Mouse (Mus musculus) heart, embryonic 12.5 days (tissue): ENCODE results near the gene Scube1. TPM values are rescaled to one million over a fixed set of nuclear protein-coding genes. Genes with fewer than 3 reads are reported as not detected.

Experiments used
- ATAC-seq: fragments of 200-750 bp; cut with Nextera tagmentation; 2 replicates; pipeline ENCODE4 v1.8.0; 2017; ENCODE audit warnings: moderate TSS enrichment, moderate library complexity; ENCODE audit not compliant: insufficient number of reproducible peaks, low FRiP score
- H3K27ac ChIP-seq: fragments of 300-500 bp; sonication (generic); 2 replicates; pipeline ENCODE4 v1.5.1; 2016; ENCODE audit warnings: mild to moderate bottlenecking, moderate library complexity; ENCODE audit not compliant: poor library complexity, severe bottlenecking
- H3K27me3 ChIP-seq: fragments of 300-500 bp; sonication (generic); replicated peaks from 2 replicates; pipeline ENCODE4 v1.6.1; 2016; ENCODE audit warnings: mild to moderate bottlenecking, moderate library complexity
- H3K36me3 ChIP-seq: fragments of 300-500 bp; sonication (generic); 2 replicates; pipeline ENCODE4 v1.6.1; 2016; ENCODE audit warnings: mild to moderate bottlenecking, moderate library complexity
- H3K4me1 ChIP-seq: fragments of 300-500 bp; sonication (generic); replicated peaks from 2 replicates; pipeline ENCODE4 v1.6.1; 2016; ENCODE audit warnings: mild to moderate bottlenecking
- H3K4me2 ChIP-seq: fragments of 300-500 bp; sonication (generic); 2 replicates; pipeline ENCODE4 v1.6.1; 2016; ENCODE audit warnings: mild to moderate bottlenecking, moderate library complexity
- H3K4me3 ChIP-seq: fragments of 300-500 bp; sonication (generic); 2 replicates; pipeline ENCODE4 v1.5.1; 2016; ENCODE audit warnings: mild to moderate bottlenecking
- H3K9ac ChIP-seq: fragments of 300-500 bp; sonication (generic); 2 replicates; pipeline ENCODE4 v1.6.1; 2016; ENCODE audit warnings: mild to moderate bottlenecking, moderate library complexity
- H3K9me3 ChIP-seq: fragments of 300-500 bp; sonication (generic); replicated peaks from 2 replicates; pipeline ENCODE4 v1.6.1; 2016; ENCODE audit warnings: mild to moderate bottlenecking, moderate library complexity
- WGBS: fragments of 180-500 bp; shearing (Covaris S2); methylation state at CpG from one replicate; pipeline ENCODE4 v1.1.7; 2016; 5-methylcytosine and 5-hydroxymethylcytosine counted together
- polyA plus RNA-seq: library from polyadenylated mRNA; unstranded; fragments of >200 nt; fragmentation: Nextera tagmentation; extraction: Ambion mirVana; gene quantifications from 2 replicates; pipeline ENCODE4 v1.2.1, GENCODE M21; 2016

Gene Scube1
- polyA plus RNA-seq, 1 experiment from 2014 or later: 16.3 TPM

- Histone ChIP-seq H3K9ac (peak overlapping the region; percentile 89), H3K36me3 (no peaks in the 10 kb centered on the region), H3K4me3 (peak overlapping the region; percentile 67), H3K27me3 (no peaks in the 10 kb centered on the region), H3K4me1 (peaks cover 28% of the 10 kb centered on the region), H3K9me3 (no peaks in the 10 kb centered on the region), H3K4me2 (peak overlapping the region; percentile 99), H3K27ac (peak overlapping the region; percentile 71)
- peak; percentile 41; the same call in 1 of the 2 replicates for ATAC-seq
- 2% methylated on average over 27 of the region's 27 CpGs for WGBS
These were observed 160.8 kb downstream of the Scube1 start for GRCm38 (mm10) chr15:83563857-83564651.

- Histone ChIP-seq H3K27ac (peak within 1 kb of the TSS; percentile 71), H3K36me3 (no peaks in the 10 kb centered on the region), H3K4me2 (peak within 1 kb of the TSS; percentile 99), H3K4me3 (peak within 1 kb of the TSS; percentile 67), H3K27me3 (no peaks in the 10 kb centered on the region), H3K9ac (peak within 1 kb of the TSS; percentile 89), H3K9me3 (no peaks in the 10 kb centered on the region), H3K4me1 (peaks cover 28% of the 10 kb centered on the region)
- ATAC-seq: peak; percentile 83
- under 1% methylated on average over 28 of the region's 28 CpGs for WGBS
These were observed 161.4 kb downstream of the Scube1 start, which contains the start of the genes Tspo and Mcat for GRCm38 (mm10) chr15:83563327-83563856. Gene Tspo (plus strand): TSS chr15:83563592. Gene Mcat (minus strand): TSS chr15:83563787.

GRCm38 (mm10) chr15:83562626-83563270 is 162.1 kb downstream of the Scube1 start:
- peak; percentile 64; the same call in 1 of the 2 replicates for ATAC-seq
- H3K9me3 ChIP-seq: no peaks in the 10 kb centered on the region
- no peak overlapping the region; the same call in 1 of the 2 replicates for H3K27ac ChIP-seq
- WGBS: 38% methylated on average over 15 of the region's 15 CpGs
- no peaks in the 10 kb centered on the region for H3K27me3 ChIP-seq
- no peaks in the 10 kb centered on the region for H3K36me3 ChIP-seq
- peak overlapping the region; percentile 89; the same call in 1 of the 2 replicates for H3K9ac ChIP-seq
- peaks cover 28% of the 10 kb centered on the region for H3K4me1 ChIP-seq
- H3K4me2 ChIP-seq: peak overlapping the region; percentile 99
- peak overlapping the region; percentile 67 for H3K4me3 ChIP-seq

- Histone ChIP-seq H3K27ac (no peak overlapping the region), H3K4me2 (no peak overlapping the region), H3K36me3 (no peaks in the 10 kb centered on the region), H3K9ac (no peak overlapping the region), H3K27me3 (no peaks in the 10 kb centered on the region), H3K4me3 (no peak overlapping the region), H3K9me3 (no peaks in the 10 kb centered on the region), H3K4me1 (peaks cover 29% of the 10 kb centered on the region)
- ATAC-seq: no peak
- WGBS: 48% methylated on average over 5 of the region's 5 CpGs
These were observed 163.8 kb downstream of the Scube1 start for GRCm38 (mm10) chr15:83560941-83561477.

GRCm38 (mm10) chr15:83555161-83555974 is 169.5 kb downstream of the Scube1 start:
- Histone ChIP-seq H3K27ac (peak overlapping the region; percentile 90), H3K9me3 (no peaks in the 10 kb centered on the region), H3K36me3 (peaks cover 27% of the 10 kb centered on the region), H3K27me3 (no peaks in the 10 kb centered on the region), H3K4me1 (peaks cover 9% of the 10 kb centered on the region), H3K4me2 (peak overlapping the region; percentile 90), H3K9ac (peak overlapping the region; percentile 90), H3K4me3 (peak overlapping the region; percentile 71)
- peak; percentile 92 for ATAC-seq
- WGBS: under 1% methylated on average over 74 of the region's 74 CpGs

Other genes starting within 250 kb of the Scube1 start
- 24.5 and 25.4 TPM in 2 replicates for gene Ttll1, start 214.1 kb downstream of the Scube1 start, polyA plus RNA-seq
- 31.2 and 35.4 TPM in 2 replicates for gene Bik, start 198.2 kb downstream of the Scube1 start, polyA plus RNA-seq
- 119 and 125 TPM in 2 replicates for gene Tspo, start 161.4 kb downstream of the Scube1 start, polyA plus RNA-seq
- gene Mcat, start 161.2 kb downstream of the Scube1 start, polyA plus RNA-seq: 34.4 and 34.8 TPM in 2 replicates
- 29.2 and 29.3 TPM in 2 replicates for gene Ttll12, start 129.9 kb downstream of the Scube1 start, polyA plus RNA-seq
- 0.10 TPM in 2 replicates for gene Mpped1, start 54.4 kb upstream of the Scube1 start, polyA plus RNA-seq